Mouse (Mus musculus): Measurements from ENCODE around the gene Limd1.

GRCm38 (mm10) chr9:123448594-123448993 is 29.9 kb upstream of the Limd1 start:
- TF ChIP-seq CTCF (IDR thresholded peaks at IDR 0.05; ENCODE audit: low read depth) (no peak), EP300 (IDR thresholded peaks at IDR 0.05; ENCODE audit: low read depth) (no peak)

All from heart, postnatal 0 days (tissue).